Mouse (Mus musculus) CH12.LX (cell line): ENCODE results near the gene C2cd4a.

ENCODE experiments used
- CTCF ChIP-seq, 2 experiments: IDR thresholded peaks in 1 of 2; conservative IDR thresholded peaks in 1 of 2; 2 replicates each; pipeline ENCODE4 v1.5.1; 2011 to 2012; ENCODE audit warnings: low read depth in 2 of 2, low read length in 2 of 2, improper control_type of control experiment in 1 of 2, inconsistent platforms in 1 of 2, mild to moderate bottlenecking in 1 of 2, moderate library complexity in 1 of 2
- EP300 ChIP-seq: IDR thresholded peaks from 2 replicates; pipeline ENCODE4 v1.6.1; 2011; ENCODE audit warnings: low read length, improper control_type of control experiment
- JUND ChIP-seq: conservative IDR thresholded peaks from 2 replicates; pipeline ENCODE4 v1.6.1; 2011; ENCODE audit warnings: low read depth, low read length, improper control_type of control experiment
- POLR2A ChIP-seq: IDR thresholded peaks from 2 replicates; pipeline ENCODE4 v1.6.1; 2011; ENCODE audit warnings: low read depth, mild to moderate bottlenecking, improper control_type of control experiment, low read length

- no peak for TF ChIP-seq EP300
- TF ChIP-seq POLR2A, result no peak
- no peak for TF ChIP-seq JUND
- no peak for TF ChIP-seq CTCF (conservative IDR thresholded peaks at IDR 0.05 in 1 of 2, IDR thresholded peaks at IDR 0.05 in 1 of 2; ENCODE audit: low read depth in 2 of 2, low read length in 2 of 2)
Measured at GRCm38 (mm10) chr9:67830411-67831358, 1.4 kb downstream of the C2cd4a start.
